Mouse (Mus musculus): ENCODE data around the gene Rnf187. TPM values are rescaled to one million over a fixed set of nuclear protein-coding genes. Genes with fewer than 3 reads are reported as not detected.

Rnf187 gene
- total and polyA plus RNA-seq, 3 experiments = 185 to 195 (median 188) TPM

DNA sequence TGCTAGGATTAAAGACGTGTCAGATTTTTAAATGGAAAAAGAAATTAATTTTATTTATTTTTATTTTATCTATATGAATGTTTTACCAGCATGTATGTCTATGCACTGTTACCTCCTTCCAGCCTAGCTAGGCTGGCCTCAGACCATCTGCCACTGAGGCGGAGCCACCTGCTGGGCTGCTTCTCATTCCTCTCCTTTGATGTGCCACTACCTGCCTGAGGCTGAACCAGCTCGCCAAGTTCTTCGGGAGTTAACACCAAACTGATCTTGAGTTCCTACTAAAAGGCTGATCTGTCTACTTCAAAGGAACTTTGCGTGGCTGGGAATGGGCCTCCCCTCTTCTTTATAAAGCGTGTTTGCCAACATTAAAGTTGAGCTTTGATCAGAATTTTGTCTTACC lies 44.3 kb downstream of the Rnf187 start:
- H3K4me1 ChIP-seq (ENCODE audit: control insufficient read depth in 1 of 2, insufficient read depth in 2 of 2) = no peaks in the 10 kb centered on the region
- in situ Hi-C loops (cut with MboI; ENCODE audit: low pct_ligation_motif_present, low pct_unique_long_range_greater_than_20kb, low sequenced_read_pairs) (no loop called here), dilution Hi-C loops (cut with MboI; ENCODE audit: extremely low pct_ligation_motif_present, extremely low pct_unique_long_range_greater_than_20kb, low sequenced_read_pairs) (no loop called here)
- H3K36me3 ChIP-seq (replicated peaks in 1 of 2; ENCODE audit: control insufficient read depth in 1 of 2, insufficient read depth in 1 of 2, low read length in 1 of 2) = peaks cover 71 to 88% of the 10 kb centered on the region in 2 experiments
- H3K27me3 ChIP-seq (replicated peaks) = no peaks in the 10 kb centered on the region
- H3K9ac ChIP-seq (ENCODE audit: insufficient read depth, low read depth) = no peak overlapping the region
- no peak overlapping the region for H3K27ac ChIP-seq (ENCODE audit: insufficient read depth, low read depth)
- H3K4me2 ChIP-seq (ENCODE audit: insufficient read depth, low read depth, poor library complexity, severe bottlenecking) = no peak overlapping the region
- DNase-seq (ENCODE audit: extremely low read depth) = no peak
- H3K9me3 ChIP-seq (replicated peaks; ENCODE audit: low read length) = no peaks in the 10 kb centered on the region
- no peak overlapping the region for H3K4me3 ChIP-seq (replicated peaks in 1 of 3; ENCODE audit: low read depth in 2 of 3, low read length in 2 of 3, poor library complexity in 1 of 3)
- H3K79me2 ChIP-seq (replicated peaks; ENCODE audit: control insufficient read depth, extremely low read depth, insufficient read depth, poor library complexity, severe bottlenecking) = no peaks in the 10 kb centered on the region
- TF ChIP-seq UBTF (IDR thresholded peaks at IDR 0.05; ENCODE audit: low read depth, low read length) (no peak), CTCF (conservative IDR thresholded peaks at IDR 0.05 in 1 of 2, IDR thresholded peaks at IDR 0.05 in 1 of 2; ENCODE audit: low read depth in 2 of 2, low read length in 2 of 2) (no peak), EP300 (IDR thresholded peaks at IDR 0.05; ENCODE audit: low read length) (no peak), POLR2A (IDR thresholded peaks at IDR 0.05; ENCODE audit: low read depth, low read length) (no peak), CHD1 (IDR thresholded peaks at IDR 0.05; ENCODE audit: low read depth, low read length) (no peak), MEF2A (IDR thresholded peaks at IDR 0.05; ENCODE audit: borderline replicate concordance, low read depth, low read length) (no peak), ZKSCAN1 (IDR thresholded peaks at IDR 0.05; ENCODE audit: borderline replicate concordance, low read depth, low read length) (no peak)

DNA sequence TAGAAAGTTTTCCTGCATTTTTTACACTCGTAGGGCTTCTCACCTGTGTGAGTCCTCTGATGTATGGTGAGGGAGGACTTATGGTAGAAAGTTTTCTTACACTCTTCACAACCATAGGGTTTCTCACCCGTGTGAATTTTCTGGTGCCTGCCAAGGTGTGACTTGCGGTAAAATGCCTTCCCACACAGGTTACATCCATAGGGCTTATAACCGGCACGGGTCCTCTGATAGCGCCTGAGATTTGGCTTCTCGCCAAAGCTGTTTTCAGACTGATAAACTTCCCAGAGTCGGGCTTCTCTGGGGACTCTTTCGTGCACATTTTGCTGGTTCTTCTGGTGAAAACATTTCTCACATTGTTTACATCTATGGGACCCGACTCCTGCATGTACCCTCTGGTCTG lies 48.2 kb downstream of the Rnf187 start:
- Histone ChIP-seq H3K27ac (ENCODE audit: insufficient read depth, low read depth) (no peak overlapping the region), H3K4me1 (ENCODE audit: control insufficient read depth in 1 of 2, insufficient read depth in 2 of 2) (no peaks in the 10 kb centered on the region), H3K4me2 (ENCODE audit: insufficient read depth, low read depth, poor library complexity, severe bottlenecking) (no peak overlapping the region), H3K9me3 (replicated peaks; ENCODE audit: low read length) (no peaks in the 10 kb centered on the region), H3K36me3 (replicated peaks in 1 of 2; ENCODE audit: control insufficient read depth in 1 of 2, insufficient read depth in 1 of 2, low read length in 1 of 2) (peaks cover 51 to 68% of the 10 kb centered on the region in 2 experiments), H3K4me3 (replicated peaks in 1 of 3; ENCODE audit: low read depth in 2 of 3, low read length in 2 of 3, poor library complexity in 1 of 3) (no peak overlapping the region), H3K9ac (ENCODE audit: insufficient read depth, low read depth) (no peak overlapping the region), H3K79me2 (replicated peaks; ENCODE audit: control insufficient read depth, extremely low read depth, insufficient read depth, poor library complexity, severe bottlenecking) (no peaks in the 10 kb centered on the region), H3K27me3 (replicated peaks) (no peaks in the 10 kb centered on the region)
- TF ChIP-seq UBTF (IDR thresholded peaks at IDR 0.05; ENCODE audit: low read depth, low read length) = no peak
- no peak for TF ChIP-seq PAX5 (IDR thresholded peaks at IDR 0.05; ENCODE audit: low read length)
- no peak for TF ChIP-seq ZNF384 (IDR thresholded peaks at IDR 0.05; ENCODE audit: low read depth, low read length)
- TF ChIP-seq NELFE (IDR thresholded peaks at IDR 0.05; ENCODE audit: low read depth, low read length) = no peak
- TF ChIP-seq CHD2 (IDR thresholded peaks at IDR 0.05; ENCODE audit: low read length) = no peak
- TF ChIP-seq BHLHE40 (IDR thresholded peaks at IDR 0.05; ENCODE audit: low read depth, low read length) = no peak
- TF ChIP-seq ETS1 (conservative IDR thresholded peaks at IDR 0.05; ENCODE audit: low read depth, low read length) = no peak
- no peak for TF ChIP-seq IRF4 (IDR thresholded peaks at IDR 0.05; ENCODE audit: low read depth, low read length)
- no peak for TF ChIP-seq MAZ (IDR thresholded peaks at IDR 0.05; ENCODE audit: low read depth, low read length)
- no peak for TF ChIP-seq MAX (IDR thresholded peaks at IDR 0.05; ENCODE audit: low read length)
- TF ChIP-seq ELF1 (IDR thresholded peaks at IDR 0.05; ENCODE audit: low read depth, low read length) = no peak
- no peak for TF ChIP-seq MAFK (IDR thresholded peaks at IDR 0.05; ENCODE audit: insufficient replicate concordance, low read length)
- no peak for TF ChIP-seq ZMIZ1 (IDR thresholded peaks at IDR 0.05; ENCODE audit: low read depth, low read length)
- no peak for TF ChIP-seq KAT2A (IDR thresholded peaks at IDR 0.05; ENCODE audit: insufficient replicate concordance, low read length)
- TF ChIP-seq MXI1 (IDR thresholded peaks at IDR 0.05; ENCODE audit: low read depth, low read length) = no peak
- TF ChIP-seq JUN (IDR thresholded peaks at IDR 0.05; ENCODE audit: insufficient read depth, low read depth, low read length) = no peak
- TF ChIP-seq TCF12 (IDR thresholded peaks at IDR 0.05; ENCODE audit: low read depth, low read length) = no peak
- TF ChIP-seq E2F4 (IDR thresholded peaks at IDR 0.05; ENCODE audit: insufficient replicate concordance, low read depth, low read length) = no peak
- DNase-seq (ENCODE audit: extremely low read depth) = no peak
- in situ Hi-C loops (cut with MboI; ENCODE audit: low pct_ligation_motif_present, low pct_unique_long_range_greater_than_20kb, low sequenced_read_pairs) = no loop called here
- dilution Hi-C loops (cut with MboI; ENCODE audit: extremely low pct_ligation_motif_present, extremely low pct_unique_long_range_greater_than_20kb, low sequenced_read_pairs) = no loop called here
